Mouse (Mus musculus) lung, embryonic 14.5 days (tissue): ENCODE results near the gene Robo1. TPM values are rescaled to one million over a fixed set of nuclear protein-coding genes. Genes with fewer than 3 reads are reported as not detected.

Experiments used
- ATAC-seq: fragments of 200-750 bp; cut with Nextera tagmentation; 2 replicates; pipeline ENCODE4 v1.8.0; 2017; ENCODE audit warnings: mild to moderate bottlenecking, moderate TSS enrichment, moderate library complexity; ENCODE audit not compliant: insufficient read depth
- DNase-seq: peaks from one replicate; pipeline ENCODE4 v3.0.0-alpha.2; 2015
- H3K27ac ChIP-seq: fragments of 300-500 bp; sonication (generic); 2 replicates; pipeline ENCODE4 v1.5.1; 2014; ENCODE audit warnings: low read depth, mild to moderate bottlenecking, moderate library complexity
- H3K27me3 ChIP-seq: fragments of 300-500 bp; sonication (generic); 2 replicates; pipeline ENCODE4 v1.6.1; 2014; ENCODE audit warnings: low read length, control low read depth; ENCODE audit not compliant: insufficient read depth
- H3K36me3 ChIP-seq: fragments of 300-500 bp; sonication (generic); 2 replicates; pipeline ENCODE4 v1.6.1; 2014; ENCODE audit warnings: control low read depth; ENCODE audit not compliant: insufficient read depth
- H3K4me1 ChIP-seq: fragments of 300-500 bp; sonication (generic); 2 replicates; pipeline ENCODE4 v1.6.1; 2014; ENCODE audit warnings: antibody characterized with exemption, control low read depth; ENCODE audit not compliant: insufficient read depth
- H3K4me2 ChIP-seq: fragments of 300-500 bp; sonication (generic); 2 replicates; pipeline ENCODE4 v1.6.1; 2014; ENCODE audit warnings: mild to moderate bottlenecking
- H3K4me3 ChIP-seq: fragments of 300-500 bp; sonication (generic); 2 replicates; pipeline ENCODE4 v1.5.1; 2014; ENCODE audit warnings: low read depth, low read length
- H3K9ac ChIP-seq: fragments of 300-500 bp; sonication (generic); 2 replicates; pipeline ENCODE4 v1.6.1; 2014
- H3K9me3 ChIP-seq: fragments of 300-500 bp; sonication (generic); 2 replicates; pipeline ENCODE4 v1.6.1; 2016; ENCODE audit warnings: low read depth, low read length, control low read depth
- CTCF ChIP-seq: IDR thresholded peaks from 2 replicates; pipeline ENCODE4 v1.5.1; 2016; ENCODE audit warnings: antibody characterized with exemption, low read depth
- WGBS: fragments of 180-500 bp; shearing (Covaris S2); extraction: QIAGEN DNeasy Blood & Tissue Kit; methylation state at CpG from one replicate; pipeline ENCODE4 v1.1.7; 2014; 5-methylcytosine and 5-hydroxymethylcytosine counted together
- polyA plus RNA-seq: library from polyadenylated mRNA; unstranded; fragments of >200 nt; fragmentation: Nextera tagmentation; extraction: Ambion mirVana; gene quantifications from 2 replicates; pipeline ENCODE4 v1.2.1, GENCODE M21; 2014

The Robo1 gene
- polyA plus RNA-seq, 1 experiment from 2014 or later, result 38.6 TPM

- Histone ChIP-seq H3K27ac (no peak overlapping the region), H3K27me3 (no peaks in the 10 kb centered on the region), H3K36me3 (no peaks in the 10 kb centered on the region), H3K9ac (no peak overlapping the region), H3K4me1 (0 out of 2 replicates have a peak, but pooled peaks cover 6% of the 10 kb centered on the region), H3K4me3 (no peak overlapping the region), H3K4me2 (no peak overlapping the region), H3K9me3 (no peaks in the 10 kb centered on the region)
- 87% methylated on average over 5 of the region's 5 CpGs for WGBS
- no peak for TF ChIP-seq CTCF
- ATAC-seq (no peak), DNase-seq (no peak)
Observed at GRCm38 (mm10) chr16:72811494-72811893, 503.4 kb downstream of the Robo1 start.

- ATAC-seq (no peak), DNase-seq (no peak)
- Histone ChIP-seq H3K4me1 (0 out of 2 replicates have a peak, but pooled peaks cover 6% of the 10 kb centered on the region), H3K4me2 (no peak overlapping the region), H3K36me3 (no peaks in the 10 kb centered on the region), H3K4me3 (no peak overlapping the region), H3K9me3 (no peaks in the 10 kb centered on the region), H3K9ac (no peak overlapping the region), H3K27me3 (no peaks in the 10 kb centered on the region), H3K27ac (no peak overlapping the region)
- TF ChIP-seq CTCF, result no peak
- WGBS, result 38% methylated on average over 3 of the region's 3 CpGs
Observed at GRCm38 (mm10) chr16:72811908-72812307, 503.8 kb downstream of the Robo1 start.

GRCm38 (mm10) chr16:72828381-72828780 lies 520.3 kb downstream of the Robo1 start:
- no peak overlapping the region for H3K4me2 ChIP-seq
- no peaks in the 10 kb centered on the region for H3K27me3 ChIP-seq
- no peak for TF ChIP-seq CTCF
- 31% methylated on average over 8 of the region's 8 CpGs for WGBS
- ATAC-seq, result 0 out of 2 replicates have a peak, but pooled peaks have one; percentile 28
- no peak overlapping the region for H3K9ac ChIP-seq
- no peak overlapping the region for H3K4me3 ChIP-seq
- no peak overlapping the region for H3K27ac ChIP-seq
- no peaks in the 10 kb centered on the region for H3K36me3 ChIP-seq
- H3K9me3 ChIP-seq, result no peaks in the 10 kb centered on the region
- H3K4me1 ChIP-seq, result peaks cover 3% of the 10 kb centered on the region; the same call in 1 of the 2 replicates
- DNase-seq, result peak; percentile 51

- Histone ChIP-seq H3K27me3 (no peaks in the 10 kb centered on the region), H3K4me1 (peaks cover 3% of the 10 kb centered on the region; the same call in 1 of the 2 replicates), H3K9me3 (no peaks in the 10 kb centered on the region), H3K9ac (no peak overlapping the region), H3K27ac (no peak overlapping the region), H3K36me3 (no peaks in the 10 kb centered on the region), H3K4me2 (no peak overlapping the region), H3K4me3 (no peak overlapping the region)
- WGBS, result 48% methylated on average over 8 of the region's 8 CpGs
- ATAC-seq (no peak), DNase-seq (no peak)
- TF ChIP-seq CTCF, result no peak
Observed at GRCm38 (mm10) chr16:72829530-72829929, 521.4 kb downstream of the Robo1 start.

GRCm38 (mm10) chr16:72830394-72831056 lies 522.4 kb downstream of the Robo1 start:
- no peaks in the 10 kb centered on the region for H3K27me3 ChIP-seq
- no peak overlapping the region for H3K9ac ChIP-seq
- 41% methylated on average over 5 of the region's 5 CpGs for WGBS
- no peak for ATAC-seq
- no peak for DNase-seq
- H3K9me3 ChIP-seq, result no peaks in the 10 kb centered on the region
- H3K36me3 ChIP-seq, result no peaks in the 10 kb centered on the region
- peaks cover 3% of the 10 kb centered on the region; the same call in 1 of the 2 replicates for H3K4me1 ChIP-seq
- H3K4me2 ChIP-seq, result no peak overlapping the region
- no peak for TF ChIP-seq CTCF
- H3K27ac ChIP-seq, result no peak overlapping the region
- H3K4me3 ChIP-seq, result no peak overlapping the region

GRCm38 (mm10) chr16:72834266-72834665 lies 526.2 kb downstream of the Robo1 start:
- H3K9ac ChIP-seq, result no peak overlapping the region
- H3K9me3 ChIP-seq, result no peaks in the 10 kb centered on the region
- H3K4me1 ChIP-seq, result no peaks in the 10 kb centered on the region; the same call in 1 of the 2 replicates
- DNase-seq (no peak), ATAC-seq (no peak)
- no peak overlapping the region for H3K4me2 ChIP-seq
- H3K4me3 ChIP-seq, result no peak overlapping the region
- TF ChIP-seq CTCF, result no peak
- H3K27me3 ChIP-seq, result no peaks in the 10 kb centered on the region
- H3K36me3 ChIP-seq, result no peaks in the 10 kb centered on the region
- no peak overlapping the region for H3K27ac ChIP-seq
- 97% methylated on average over 2 of the region's 2 CpGs for WGBS

GRCm38 (mm10) chr16:72839031-72839430 lies 530.9 kb downstream of the Robo1 start:
- Histone ChIP-seq H3K4me1 (no peaks in the 10 kb centered on the region), H3K4me2 (no peak overlapping the region), H3K27me3 (no peaks in the 10 kb centered on the region), H3K36me3 (no peaks in the 10 kb centered on the region), H3K9ac (no peak overlapping the region), H3K4me3 (no peak overlapping the region), H3K9me3 (no peaks in the 10 kb centered on the region), H3K27ac (no peak overlapping the region)
- DNase-seq (no peak), ATAC-seq (no peak)
- 69% methylated on average over 1 of the region's 1 CpGs for WGBS
- no peak for TF ChIP-seq CTCF
